In the genomic region with DNA sequence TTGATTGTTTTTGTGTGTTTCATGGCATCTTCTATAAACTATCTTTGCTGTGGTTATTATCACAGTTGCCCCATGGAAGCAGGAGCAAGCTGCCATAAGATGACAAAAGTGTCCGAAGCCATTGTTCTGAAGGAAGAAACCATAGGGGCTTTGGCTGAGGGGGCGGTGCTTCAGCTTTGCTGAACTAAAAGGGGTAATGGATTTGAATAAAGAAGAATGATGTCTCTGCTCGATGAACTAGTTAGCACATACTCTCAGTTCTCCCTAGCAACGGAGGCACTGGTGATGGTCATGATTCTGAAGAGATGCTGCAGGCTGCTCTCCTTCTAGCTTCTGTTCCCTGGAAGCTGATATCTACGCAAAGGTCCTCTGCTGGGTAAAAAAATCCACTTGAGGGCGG, we compare ENCODE assay signal across 24 mouse cellular contexts. TPM values are rescaled to one million over a fixed set of nuclear protein-coding genes. Genes with fewer than 3 reads are reported as not detected.
DNase-seq lines count a peak whose midpoint lies in the region; ATAC-seq lines count a peak whose summit lies in the region.
"Had no signal": no experiment of that assay in that cellular context is flagged by ENCODE, and none has a peak within 500 bp of the region (broad histone marks: within the 10 kb centered on the region; RNA-seq: fewer than 3 reads in every experiment).

No protein-coding gene starts in this region.

- H3K4me3 ChIP-seq in embryonic facial prominence, embryonic 14.5 days (ENCODE audit: low read depth, low read length) = no peak overlapping the region
- no peak overlapping the region for H3K4me3 ChIP-seq in embryonic facial prominence, embryonic 10.5 days
- no peak overlapping the region for H3K4me3 ChIP-seq in hindbrain, embryonic 10.5 days
- H3K4me3 ChIP-seq in hindbrain, embryonic 16.5 days (ENCODE audit: low read length) = no peak overlapping the region
- H3K4me3 ChIP-seq in neural tube, embryonic 11.5 days (ENCODE audit: low read depth, low read length) = no peak overlapping the region
- H3K4me3 ChIP-seq in midbrain, embryonic 14.5 days (replicated peaks; ENCODE audit: low read depth, low read length) = no peak overlapping the region
- H3K4me3 ChIP-seq: erythroblast, embryonic 14.5 days; layer of hippocampus, adult 2 months had no signal

- H3K9ac ChIP-seq in embryonic facial prominence, embryonic 14.5 days (ENCODE audit: low read depth, low read length) = no peak overlapping the region
- no peak overlapping the region for H3K9ac ChIP-seq in hindbrain, embryonic 16.5 days (ENCODE audit: low read depth, low read length)
- H3K9ac ChIP-seq in neural tube, embryonic 11.5 days (ENCODE audit: low read length) = no peak overlapping the region
- no peak overlapping the region for H3K9ac ChIP-seq in midbrain, embryonic 14.5 days (replicated peaks; ENCODE audit: low read length)
- H3K9ac ChIP-seq: liver, embryonic 14.5 days had no signal

- no peaks in the 10 kb centered on the region for H3K27me3 ChIP-seq in embryonic facial prominence, embryonic 14.5 days (replicated peaks; ENCODE audit: control insufficient read depth, insufficient read depth, low read length)
- H3K27me3 ChIP-seq in embryonic facial prominence, embryonic 10.5 days (replicated peaks; ENCODE audit: low read depth, poor library complexity, severe bottlenecking) = no peaks in the 10 kb centered on the region
- H3K27me3 ChIP-seq in hindbrain, embryonic 10.5 days (ENCODE audit: insufficient read depth, poor library complexity, severe bottlenecking) = peaks cover 47% of the 10 kb centered on the region
- no peaks in the 10 kb centered on the region for H3K27me3 ChIP-seq in hindbrain, embryonic 16.5 days (replicated peaks; ENCODE audit: control insufficient read depth, insufficient read depth, low read length)
- no peaks in the 10 kb centered on the region for H3K27me3 ChIP-seq in neural tube, embryonic 11.5 days (ENCODE audit: control insufficient read depth, insufficient read depth, low read length)
- H3K27me3 ChIP-seq in midbrain, embryonic 14.5 days (ENCODE audit: control insufficient read depth, insufficient read depth, low read length) = no peaks in the 10 kb centered on the region
- H3K27me3 ChIP-seq: Patski had no signal

- H3K4me2 ChIP-seq in embryonic facial prominence, embryonic 14.5 days (ENCODE audit: low read depth, low read length) = no peak overlapping the region
- no peak overlapping the region for H3K4me2 ChIP-seq in hindbrain, embryonic 16.5 days (ENCODE audit: low read length)
- H3K4me2 ChIP-seq in neural tube, embryonic 11.5 days (ENCODE audit: low read depth) = no peak overlapping the region
- no peak overlapping the region for H3K4me2 ChIP-seq in midbrain, embryonic 14.5 days (ENCODE audit: low read length)
- H3K4me2 ChIP-seq: heart, embryonic 11.5 days had no signal

- no peaks in the 10 kb centered on the region for H3K9me3 ChIP-seq in embryonic facial prominence, embryonic 14.5 days (ENCODE audit: control insufficient read depth, low read length)
- H3K9me3 ChIP-seq in embryonic facial prominence, embryonic 10.5 days = no peaks in the 10 kb centered on the region
- no peaks in the 10 kb centered on the region for H3K9me3 ChIP-seq in hindbrain, embryonic 10.5 days
- no peaks in the 10 kb centered on the region for H3K9me3 ChIP-seq in hindbrain, embryonic 16.5 days (ENCODE audit: control insufficient read depth, low read length)
- H3K9me3 ChIP-seq in neural tube, embryonic 11.5 days (ENCODE audit: control insufficient read depth, low read length) = no peaks in the 10 kb centered on the region
- no peaks in the 10 kb centered on the region for H3K9me3 ChIP-seq in midbrain, embryonic 14.5 days (ENCODE audit: control insufficient read depth, low read length)

- no peak for ATAC-seq in embryonic facial prominence, embryonic 14.5 days (ENCODE audit: low read depth)
- no peak for ATAC-seq in hindbrain, embryonic 16.5 days
- ATAC-seq in neural tube, embryonic 11.5 days (ENCODE audit: insufficient read depth, low FRiP score, low TSS enrichment) = 0 out of 2 replicates have a peak, but pooled peaks have one; percentile 48
- ATAC-seq in midbrain, embryonic 14.5 days (ENCODE audit: low FRiP score, low TSS enrichment) = no peak
- ATAC-seq: CD4-positive, CD25-positive, alpha-beta regulatory T cell, adult 4 months; Patski had no signal

- H3K36me3 ChIP-seq in embryonic facial prominence, embryonic 14.5 days (ENCODE audit: control insufficient read depth, insufficient read depth, low read length) = no peaks in the 10 kb centered on the region
- no peaks in the 10 kb centered on the region for H3K36me3 ChIP-seq in embryonic facial prominence, embryonic 10.5 days (replicated peaks)
- H3K36me3 ChIP-seq in hindbrain, embryonic 10.5 days = no peaks in the 10 kb centered on the region
- H3K36me3 ChIP-seq in hindbrain, embryonic 16.5 days (ENCODE audit: control insufficient read depth, insufficient read depth, low read length) = no peaks in the 10 kb centered on the region
- H3K36me3 ChIP-seq in neural tube, embryonic 11.5 days (ENCODE audit: control insufficient read depth, insufficient read depth, low read length) = no peaks in the 10 kb centered on the region
- H3K36me3 ChIP-seq in midbrain, embryonic 14.5 days (ENCODE audit: control insufficient read depth, insufficient read depth, low read length) = no peaks in the 10 kb centered on the region

- 0 out of 2 replicates have a peak overlapping the region, but pooled peaks have one; percentile 3 for H3K27ac ChIP-seq in embryonic facial prominence, embryonic 14.5 days (replicated peaks; ENCODE audit: low read depth, low read length)
- no peak overlapping the region for H3K27ac ChIP-seq in embryonic facial prominence, embryonic 10.5 days (replicated peaks)
- H3K27ac ChIP-seq in hindbrain, embryonic 10.5 days = peak overlapping the region; percentile 75
- no peak overlapping the region for H3K27ac ChIP-seq in hindbrain, embryonic 16.5 days (ENCODE audit: low read depth, low read length)
- no peak overlapping the region for H3K27ac ChIP-seq in neural tube, embryonic 11.5 days (ENCODE audit: low read depth, low read length)
- H3K27ac ChIP-seq in midbrain, embryonic 14.5 days (replicated peaks; ENCODE audit: low read depth, low read length) = no peak overlapping the region
- H3K27ac ChIP-seq: layer of hippocampus, adult 2 months; liver, embryonic 14.5 days had no signal

- no peak for DNase-seq in embryonic facial prominence, embryonic 14.5 days (ENCODE audit: low spot score)
- DNase-seq in embryonic facial prominence, embryonic 10.5 days (ENCODE audit: low spot score) = no peak
- DNase-seq in hindbrain, embryonic 10.5 days (ENCODE audit: low spot score) = peak; percentile 68
- peak; percentile 66 for DNase-seq in neural tube, embryonic 11.5 days (ENCODE audit: low spot score)
- DNase-seq in neural tube, embryonic 10.5 days (ENCODE audit: extremely low spot score, low spot score) = no peak
- DNase-seq in midbrain, embryonic 14.5 days = peak; percentile 24
- no peak for DNase-seq in thymus, postnatal 14 days
- DNase-seq: adrenal gland, adult 8-10 months; cerebellum, adult 11 months; cerebellum, postnatal 10 days; gastrocnemius, postnatal 25 days; heart, postnatal 10 days; kidney, adult 8-10 months; kidney, postnatal 14 days; layer of hippocampus, postnatal 36 days; retina, postnatal 1 day; thymus, adult 2 months had no signal

- 80% methylated on average over 6 of the region's 6 CpGs for WGBS in embryonic facial prominence, embryonic 14.5 days
- 76% methylated on average over 6 of the region's 6 CpGs for WGBS in embryonic facial prominence, embryonic 10.5 days
- WGBS in hindbrain, embryonic 10.5 days = 39% methylated on average over 6 of the region's 6 CpGs
- WGBS in hindbrain, embryonic 16.5 days = 18% methylated on average over 6 of the region's 6 CpGs
- WGBS in neural tube, embryonic 11.5 days = 43% methylated on average over 6 of the region's 6 CpGs
- WGBS in midbrain, embryonic 14.5 days = 13% methylated on average over 6 of the region's 6 CpGs

- no peaks in the 10 kb centered on the region for H3K4me1 ChIP-seq in embryonic facial prominence, embryonic 14.5 days (ENCODE audit: control insufficient read depth, insufficient read depth, low read length)
- H3K4me1 ChIP-seq in embryonic facial prominence, embryonic 10.5 days = peaks cover 6% of the 10 kb centered on the region; the same call in 1 of the 2 replicates
- peaks cover 42% of the 10 kb centered on the region for H3K4me1 ChIP-seq in hindbrain, embryonic 10.5 days (replicated peaks)
- no peaks in the 10 kb centered on the region for H3K4me1 ChIP-seq in hindbrain, embryonic 16.5 days (ENCODE audit: control insufficient read depth, insufficient read depth, low read depth, low read length)
- H3K4me1 ChIP-seq in neural tube, embryonic 11.5 days (ENCODE audit: control insufficient read depth, insufficient read depth, low read length) = 0 out of 2 replicates have a peak, but pooled peaks cover 3% of the 10 kb centered on the region
- no peaks in the 10 kb centered on the region for H3K4me1 ChIP-seq in midbrain, embryonic 14.5 days (ENCODE audit: control insufficient read depth, insufficient read depth, low read length)

RNA-seq across cellular contexts. Expression of gene Enpp6, which starts 41.8 kb away (rescaled TPM):
- polyA plus RNA-seq in embryonic facial prominence, embryonic 14.5 days (2014; fragmentation: Nextera tagmentation; extraction: Ambion mirVana) = 2.5 and 3.1 TPM in 2 replicates
- 0.10 TPM in 1 of 2 replicates, not detected in the other for polyA plus RNA-seq in embryonic facial prominence, embryonic 10.5 days (2016; fragmentation: Nextera tagmentation; extraction: Ambion mirVana)
- 0.43 and 0.68 TPM in 2 replicates for polyA plus RNA-seq in hindbrain, embryonic 10.5 days (2016; fragmentation: Nextera tagmentation; extraction: Ambion mirVana)
- 1.2 and 1.6 TPM in 2 replicates for polyA plus RNA-seq in hindbrain, embryonic 16.5 days (2015; fragmentation: Nextera tagmentation; extraction: Ambion mirVana)
- polyA plus RNA-seq in neural tube, embryonic 11.5 days (2014; fragmentation: Nextera tagmentation; extraction: Ambion mirVana) = 0.04 and 0.34 TPM in 2 replicates
- not detected in 2 replicates for polyA plus RNA-seq in midbrain, embryonic 14.5 days (2014; fragmentation: Nextera tagmentation; extraction: Ambion mirVana)
- polyA plus RNA-seq: erythroblast, embryonic 14.5 days had no signal

Comparison
In these comparisons a context has a peak if more than half of its experiments do, and no peak if none do; other contexts are left out.
1. DNase-seq: peak in hindbrain, embryonic 10.5 days (single experiment), neural tube, embryonic 11.5 days (single experiment) and midbrain, embryonic 14.5 days (single experiment); none in embryonic facial prominence, embryonic 14.5 days (single experiment), embryonic facial prominence, embryonic 10.5 days (single experiment), neural tube, embryonic 10.5 days (single experiment) and thymus, postnatal 14 days (single experiment).
2. H3K27ac ChIP-seq: peak in embryonic facial prominence, embryonic 14.5 days (single experiment) and hindbrain, embryonic 10.5 days (single experiment); none in embryonic facial prominence, embryonic 10.5 days (single experiment), hindbrain, embryonic 16.5 days (single experiment), neural tube, embryonic 11.5 days (single experiment) and midbrain, embryonic 14.5 days (single experiment).